Mouse (Mus musculus) leukemia stem cell, adult 10-12 weeks (primary cell): ENCODE data around the gene Trim45. TPM values are rescaled to one million over a fixed set of nuclear protein-coding genes. Genes with fewer than 3 reads are reported as not detected.

Experiments
- polyA plus RNA-seq: library from polyadenylated mRNA; stranded (reverse); fragments of >175 nt; gene quantifications from 2 replicates; pipeline ENCODE4 v1.2.3, GENCODE M21; 2012; ENCODE audit warnings: low replicate concordance

Trim45 gene
- 0.27 and 0.30 TPM in 2 replicates for polyA plus RNA-seq

DNA sequence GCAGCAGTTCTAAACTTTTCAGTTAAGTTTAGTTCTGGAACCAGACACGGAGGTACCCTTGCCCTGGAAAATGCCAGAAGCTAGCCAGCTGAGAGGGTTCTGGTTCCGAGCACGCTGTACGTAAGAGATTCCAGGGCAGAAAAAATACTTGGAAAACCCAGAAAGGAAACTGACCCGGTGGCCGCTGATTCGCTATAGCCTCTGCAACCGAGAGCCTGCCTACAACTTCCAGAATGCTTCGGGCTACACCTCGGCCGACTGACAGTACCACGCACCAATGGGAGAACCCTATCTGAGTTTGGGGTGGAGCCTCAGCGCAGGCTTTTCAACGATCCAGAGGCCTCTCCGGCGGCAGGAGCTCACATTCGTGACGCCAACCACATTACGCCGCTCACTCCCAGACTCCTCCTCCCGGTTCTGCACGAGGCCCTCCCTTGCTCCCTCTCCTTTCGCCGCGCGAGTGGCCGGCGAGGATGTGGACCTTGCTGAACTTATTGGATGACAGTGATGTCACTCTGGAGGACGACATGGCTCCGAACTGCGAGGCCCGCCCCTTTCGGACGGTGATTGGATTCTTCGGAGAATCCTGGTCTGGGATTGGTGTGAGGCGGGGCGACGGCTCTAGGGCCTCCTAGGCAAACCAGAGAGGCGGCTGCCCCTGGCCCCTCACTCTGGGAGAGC, at the start of gene Trim45:
Gene Trim45, plus strand, starts transcription at position 378 of the 681 bp plus-strand sequence.

DNA sequence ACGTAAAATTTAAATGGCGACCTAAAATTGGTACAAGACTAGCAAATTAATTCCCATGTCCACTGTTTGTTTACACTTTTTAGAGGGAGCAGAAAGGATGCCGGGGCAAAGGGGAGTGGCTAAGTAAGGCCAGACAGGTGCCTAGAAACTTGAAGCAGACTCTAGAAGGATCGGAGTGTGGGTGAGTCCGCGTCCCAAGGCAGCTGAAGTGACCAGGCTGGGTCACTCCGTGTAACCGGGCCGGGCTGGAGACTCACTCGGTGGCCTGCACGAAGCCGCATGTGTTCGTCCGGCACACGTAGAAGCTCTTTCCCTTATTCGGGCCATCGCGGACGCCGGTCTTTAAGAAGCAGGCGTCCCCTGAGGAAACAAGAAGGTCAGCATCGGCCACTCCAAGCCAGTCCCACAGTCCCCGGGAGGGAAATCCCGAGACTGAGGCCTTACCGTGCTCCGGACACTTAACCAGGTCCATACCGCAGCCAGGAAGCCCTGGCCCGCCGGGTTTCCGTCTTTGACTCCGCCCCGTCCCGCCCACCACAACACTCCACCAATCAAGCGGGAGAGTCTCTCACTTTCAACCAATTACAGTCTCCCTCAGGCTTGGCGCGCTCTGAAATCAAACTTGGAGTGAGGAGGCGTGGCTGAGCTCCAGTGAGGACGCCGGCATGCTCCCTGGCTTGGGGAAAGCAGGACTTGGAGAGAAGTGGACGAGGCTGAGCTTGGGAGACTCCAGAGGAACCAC, 47.3 kb downstream of the Trim45 start, which contains the start of gene Ttf2:
Gene Ttf2, minus strand, starts transcription at position 488 of the 742 bp plus-strand sequence.

Other genes with a start within 250 kb of the Trim45 start
- 83.2 and 124 TPM in 2 replicates for gene Man1a2, start 236.7 kb upstream of the Trim45 start, polyA plus RNA-seq
- not detected in 2 replicates for gene Vtcn1, start 96.7 kb upstream of the Trim45 start, polyA plus RNA-seq
- 5.7 and 5.9 TPM in 2 replicates for gene Ttf2, start 47.5 kb downstream of the Trim45 start, polyA plus RNA-seq
- 0.54 and 0.63 TPM in 2 replicates for gene Cd101, start 107.4 kb downstream of the Trim45 start, polyA plus RNA-seq
- 0.43 and 1.0 TPM in 2 replicates for gene Ptgfrn, start 188.1 kb downstream of the Trim45 start, polyA plus RNA-seq